Mouse (Mus musculus) hindbrain, embryonic 15.5 days (tissue): ENCODE measurements around the gene Coro6. TPM values are rescaled to one million over a fixed set of nuclear protein-coding genes. Genes with fewer than 3 reads are reported as not detected.

ENCODE experiments used
- ATAC-seq: fragments of 200-750 bp; cut with Nextera tagmentation; 2 replicates; pipeline ENCODE4 v1.8.0; 2017; ENCODE audit warnings: low read depth, moderate number of reproducible peaks, moderate TSS enrichment; ENCODE audit not compliant: low FRiP score
- H3K27ac ChIP-seq: fragments of 300-500 bp; sonication (generic); replicated peaks from 2 replicates; pipeline ENCODE4 v1.5.1; 2015; ENCODE audit warnings: mild to moderate bottlenecking, inconsistent platforms
- H3K27me3 ChIP-seq: fragments of 300-500 bp; sonication (generic); 2 replicates; pipeline ENCODE4 v1.6.1; 2015; ENCODE audit warnings: control low read depth, inconsistent platforms
- H3K36me3 ChIP-seq: fragments of 300-500 bp; sonication (generic); 2 replicates; pipeline ENCODE4 v1.6.1; 2015; ENCODE audit warnings: control low read depth, inconsistent platforms
- H3K4me1 ChIP-seq: fragments of 300-500 bp; sonication (generic); replicated peaks from 2 replicates; pipeline ENCODE4 v1.6.1; 2015; ENCODE audit warnings: control low read depth, inconsistent platforms
- H3K4me2 ChIP-seq: fragments of 300-500 bp; sonication (generic); 2 replicates; pipeline ENCODE4 v1.6.1; 2015; ENCODE audit warnings: moderate library complexity, mild to moderate bottlenecking, inconsistent platforms
- H3K4me3 ChIP-seq: fragments of 300-500 bp; sonication (generic); 2 replicates; pipeline ENCODE4 v1.5.1; 2015; ENCODE audit warnings: mild to moderate bottlenecking, inconsistent platforms
- H3K9ac ChIP-seq: fragments of 300-500 bp; sonication (generic); 2 replicates; pipeline ENCODE4 v1.6.1; 2015; ENCODE audit warnings: inconsistent platforms
- H3K9me3 ChIP-seq: fragments of 300-500 bp; sonication (generic); 2 replicates; pipeline ENCODE4 v1.6.1; 2016; ENCODE audit warnings: control low read depth, inconsistent platforms
- WGBS: fragments of 180-500 bp; shearing (Covaris S2); methylation state at CpG from one replicate; pipeline ENCODE4 v1.1.7; 2015; 5-methylcytosine and 5-hydroxymethylcytosine counted together
- polyA plus RNA-seq: library from polyadenylated mRNA; unstranded; fragments of >200 nt; fragmentation: Nextera tagmentation; extraction: Ambion mirVana; gene quantifications from 2 replicates; pipeline ENCODE4 v1.2.1, GENCODE M21; 2015

Gene Coro6
- polyA plus RNA-seq, 1 experiment from 2014 or later = 0.99 TPM

DNA sequence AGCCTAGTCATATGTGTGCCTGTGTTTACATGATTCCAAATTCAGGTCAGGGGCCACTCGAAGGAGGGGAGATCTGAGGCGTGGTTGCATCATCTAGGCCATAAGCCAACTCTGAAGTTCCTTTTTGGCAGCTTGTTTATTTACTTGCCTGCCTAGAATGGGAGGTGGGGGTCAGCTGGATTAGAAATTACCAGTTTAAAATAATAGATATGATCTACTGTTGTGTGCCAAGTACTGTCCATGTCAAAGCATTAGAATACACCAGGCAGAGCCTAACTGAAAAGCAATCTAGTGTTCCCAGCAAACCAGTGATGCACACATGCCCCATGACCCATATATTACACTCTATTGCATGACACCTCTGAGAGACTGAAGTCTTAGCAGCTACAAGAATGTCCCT lies 17.3 kb upstream of the Coro6 start:
- Histone ChIP-seq H3K36me3 (peaks cover 37% of the 10 kb centered on the region), H3K4me3 (no peak overlapping the region), H3K4me1 (no peaks in the 10 kb centered on the region), H3K4me2 (no peak overlapping the region), H3K27me3 (no peaks in the 10 kb centered on the region), H3K9ac (no peak overlapping the region), H3K27ac (no peak overlapping the region), H3K9me3 (no peaks in the 10 kb centered on the region)
- 75% methylated on average over 2 of the region's 2 CpGs for WGBS
- ATAC-seq = no peak

DNA sequence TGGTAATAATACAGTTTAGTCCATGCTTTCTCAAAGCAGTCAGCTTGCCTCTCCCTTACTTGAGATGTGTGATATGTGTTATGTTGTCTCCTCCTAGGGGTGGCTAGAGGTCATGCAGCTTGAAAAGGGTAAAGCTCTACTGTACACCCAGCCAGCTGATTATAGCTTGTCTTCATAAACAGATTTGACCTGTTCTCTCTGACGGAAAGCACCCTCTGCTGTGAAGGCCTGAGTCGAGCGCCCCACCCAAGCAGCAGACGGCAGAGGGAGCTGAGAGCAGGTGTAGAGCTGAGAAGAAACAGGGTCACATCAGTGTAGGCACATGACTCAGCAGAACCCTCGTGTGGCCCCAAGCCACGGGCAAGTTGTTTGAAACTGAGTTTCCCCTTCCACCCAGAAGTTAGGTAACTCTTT lies 15.6 kb upstream of the Coro6 start:
- Histone ChIP-seq H3K9me3 (no peaks in the 10 kb centered on the region), H3K9ac (no peak overlapping the region), H3K36me3 (peaks cover 30% of the 10 kb centered on the region), H3K4me2 (no peak overlapping the region), H3K27ac (no peak overlapping the region), H3K4me3 (no peak overlapping the region), H3K4me1 (no peaks in the 10 kb centered on the region), H3K27me3 (no peaks in the 10 kb centered on the region)
- 64% methylated on average over 6 of the region's 6 CpGs for whole genome bisulfite sequencing
- ATAC-seq = peak; percentile 59; the same call in 1 of the 2 replicates

DNA sequence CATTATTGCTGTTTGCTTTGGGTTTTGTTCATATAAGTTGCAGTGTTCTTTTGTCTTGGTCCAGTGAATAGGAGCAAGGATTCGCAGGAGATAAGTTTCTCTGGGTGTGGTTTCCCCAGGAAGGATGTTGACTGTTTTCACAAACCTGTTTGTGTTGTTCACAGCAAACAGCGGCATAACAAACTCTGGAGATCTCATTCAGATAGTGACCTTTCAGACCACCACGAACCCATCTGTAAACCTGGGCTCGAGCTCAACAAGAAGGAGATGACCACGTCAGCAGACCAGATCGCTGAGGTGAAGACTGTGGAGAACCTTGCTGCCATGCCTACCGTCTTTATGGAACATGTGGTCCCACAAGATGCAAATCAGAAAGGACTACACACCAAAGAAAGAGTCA lies 13.0 kb upstream of the Coro6 start:
- H3K9me3 ChIP-seq = no peaks in the 10 kb centered on the region
- H3K4me1 ChIP-seq = no peaks in the 10 kb centered on the region
- no peak overlapping the region for H3K27ac ChIP-seq
- H3K27me3 ChIP-seq = no peaks in the 10 kb centered on the region
- peaks cover 19% of the 10 kb centered on the region for H3K36me3 ChIP-seq
- H3K4me3 ChIP-seq = no peak overlapping the region
- ATAC-seq = no peak
- 97% methylated on average over 7 of the region's 7 CpGs for WGBS
- no peak overlapping the region for H3K9ac ChIP-seq
- no peak overlapping the region for H3K4me2 ChIP-seq

DNA sequence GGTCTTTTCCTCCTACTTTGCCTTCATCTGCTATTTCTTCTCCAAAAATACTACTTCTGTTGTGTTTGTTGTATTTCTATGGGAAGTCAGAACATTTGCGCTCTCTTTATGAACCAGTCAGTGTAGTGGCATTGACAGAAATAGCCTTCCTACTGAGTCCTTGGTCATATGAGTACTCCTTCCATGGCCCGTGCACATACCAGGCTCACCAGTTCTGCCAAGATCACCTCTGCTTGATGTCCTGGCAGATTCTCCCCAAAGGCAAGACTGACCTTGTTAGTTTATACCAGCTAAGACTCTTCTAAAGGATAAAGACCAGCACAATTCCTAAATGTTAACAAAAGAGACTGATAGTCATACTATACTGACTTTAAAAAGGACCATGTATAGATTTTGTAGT lies 10.5 kb upstream of the Coro6 start:
- Histone ChIP-seq H3K4me2 (no peak overlapping the region), H3K9ac (no peak overlapping the region), H3K4me3 (no peak overlapping the region), H3K27ac (no peak overlapping the region), H3K9me3 (no peaks in the 10 kb centered on the region), H3K36me3 (peaks cover 25% of the 10 kb centered on the region), H3K4me1 (no peaks in the 10 kb centered on the region), H3K27me3 (no peaks in the 10 kb centered on the region)
- 98% methylated on average over 2 of the region's 2 CpGs for WGBS
- no peak for ATAC-seq

DNA sequence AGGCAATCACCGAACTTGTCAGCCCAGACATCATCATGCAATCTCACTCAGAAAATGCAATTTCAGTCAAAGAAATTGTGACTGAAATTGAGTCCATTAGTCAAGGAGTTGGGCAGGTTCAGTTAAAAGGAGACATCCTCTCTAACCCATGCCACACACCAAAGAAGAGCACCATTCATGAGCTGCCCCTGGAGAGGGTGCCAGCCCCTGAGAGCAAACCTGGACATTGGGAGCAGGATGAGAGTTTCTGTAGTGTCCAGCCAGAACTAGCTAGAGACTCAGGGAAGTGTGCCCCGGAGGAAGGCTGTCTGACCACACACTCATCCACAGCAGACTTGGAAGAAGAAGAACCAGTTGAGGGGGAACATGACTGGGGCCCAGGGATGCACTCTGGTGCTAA lies 8.8 kb upstream of the Coro6 start:
- H3K9ac ChIP-seq = no peak overlapping the region
- H3K4me1 ChIP-seq = no peaks in the 10 kb centered on the region
- no peak overlapping the region for H3K27ac ChIP-seq
- H3K27me3 ChIP-seq = no peaks in the 10 kb centered on the region
- H3K4me3 ChIP-seq = no peak overlapping the region
- H3K4me2 ChIP-seq = no peak overlapping the region
- H3K9me3 ChIP-seq = no peaks in the 10 kb centered on the region
- ATAC-seq = no peak
- H3K36me3 ChIP-seq = peaks cover 25% of the 10 kb centered on the region
- 99% methylated on average over 2 of the region's 2 CpGs for WGBS

DNA sequence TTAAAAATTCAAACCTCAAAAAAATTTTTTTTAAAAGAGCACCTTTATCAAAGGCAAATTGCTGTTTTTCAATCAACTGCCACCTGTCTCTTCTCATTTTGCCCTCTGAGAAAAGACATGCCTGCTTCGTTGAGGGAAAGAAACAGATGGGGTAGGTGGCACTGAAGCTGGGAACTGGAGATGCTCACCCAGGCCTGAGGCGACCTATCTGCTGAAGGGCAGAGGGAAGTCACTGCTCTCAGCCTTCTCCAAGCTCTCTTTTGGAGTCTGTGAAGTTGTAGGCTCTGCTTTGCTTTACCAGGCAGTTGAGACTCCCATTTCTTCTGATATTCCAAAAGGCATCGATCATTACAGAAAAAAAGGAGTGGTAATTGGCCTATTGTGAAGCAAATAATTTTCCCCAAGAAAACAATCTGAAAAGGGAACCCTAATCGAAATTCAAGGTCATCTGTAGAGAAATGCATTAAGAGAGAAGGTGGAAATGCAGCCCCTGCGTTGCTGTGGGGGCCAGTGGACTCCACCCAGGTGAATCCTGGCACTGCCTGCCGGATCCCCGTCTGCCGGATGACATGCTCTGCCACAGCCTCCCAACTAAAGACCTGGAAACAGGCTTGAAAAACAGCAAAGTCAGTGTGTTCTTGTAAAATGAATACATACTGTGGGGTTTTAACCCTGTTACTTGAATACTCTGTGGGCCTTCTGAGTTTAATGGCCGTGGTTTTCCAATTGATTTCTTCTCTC lies 6.3 kb upstream of the Coro6 start:
- H3K27me3 ChIP-seq = peaks cover 5% of the 10 kb centered on the region; the same call in 1 of the 2 replicates
- H3K4me3 ChIP-seq = no peak overlapping the region
- no peak overlapping the region for H3K27ac ChIP-seq
- H3K4me1 ChIP-seq = no peaks in the 10 kb centered on the region
- no peak for ATAC-seq
- peaks cover 9% of the 10 kb centered on the region for H3K36me3 ChIP-seq
- 82% methylated on average over 9 of the region's 9 CpGs for WGBS
- no peaks in the 10 kb centered on the region for H3K9me3 ChIP-seq
- no peak overlapping the region for H3K9ac ChIP-seq
- H3K4me2 ChIP-seq = no peak overlapping the region

DNA sequence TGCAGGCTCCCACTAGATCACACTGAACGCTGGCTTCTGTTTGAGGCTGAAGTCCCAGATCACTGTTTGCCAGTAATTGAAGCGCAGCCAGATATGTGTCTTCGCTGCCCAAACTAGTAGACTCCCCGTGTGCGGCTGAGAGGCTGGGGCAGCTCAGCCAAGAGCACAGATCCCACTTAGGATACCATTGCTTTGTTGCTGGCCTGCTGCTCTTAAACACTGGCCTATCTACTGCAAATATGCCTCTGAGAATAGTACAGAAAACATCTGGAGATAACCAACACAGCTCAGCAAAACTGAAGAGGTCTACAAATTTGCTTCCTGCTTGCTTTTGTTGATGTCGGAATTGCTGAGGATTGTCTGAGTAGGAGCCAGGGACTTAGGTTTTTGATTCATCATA lies 5.3 kb upstream of the Coro6 start:
- Histone ChIP-seq H3K4me2 (no peak overlapping the region), H3K9me3 (no peaks in the 10 kb centered on the region), H3K27me3 (peaks cover 9% of the 10 kb centered on the region; the same call in 1 of the 2 replicates), H3K27ac (no peak overlapping the region), H3K9ac (no peak overlapping the region), H3K36me3 (peaks cover 9% of the 10 kb centered on the region), H3K4me3 (no peak overlapping the region), H3K4me1 (peaks cover 3% of the 10 kb centered on the region)
- WGBS = 68% methylated on average over 6 of the region's 6 CpGs
- no peak for ATAC-seq

DNA sequence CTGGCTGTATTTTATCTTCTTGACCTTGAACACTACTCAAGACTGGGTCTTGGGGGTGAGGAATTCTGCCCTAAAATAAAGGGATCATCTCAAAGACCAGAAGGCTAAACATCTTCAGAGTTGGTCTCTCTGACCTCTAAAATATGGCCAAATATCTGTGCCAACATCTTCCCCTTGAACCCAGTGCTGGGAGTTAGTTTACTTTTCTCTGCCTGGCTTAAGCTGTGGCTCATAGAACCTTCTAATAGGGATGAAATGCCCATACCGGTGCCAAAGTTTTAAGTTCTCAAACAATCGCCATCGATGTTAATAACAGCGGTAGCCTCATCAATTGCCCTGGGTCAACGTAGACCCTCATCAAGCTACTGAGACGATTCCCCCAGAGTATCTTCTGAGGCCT lies 355 bp upstream of the Coro6 start:
- peak overlapping the region; percentile 53; the same call in 1 of the 2 replicates for H3K9ac ChIP-seq
- ATAC-seq = no peak
- no peaks in the 10 kb centered on the region; the same call in 1 of the 2 replicates for H3K36me3 ChIP-seq
- WGBS = 5% methylated on average over 6 of the region's 6 CpGs
- H3K9me3 ChIP-seq = no peaks in the 10 kb centered on the region
- H3K4me1 ChIP-seq = peaks cover 15% of the 10 kb centered on the region
- peak overlapping the region; percentile 100 for H3K4me2 ChIP-seq
- H3K27ac ChIP-seq = no peak overlapping the region
- peaks cover 35% of the 10 kb centered on the region for H3K27me3 ChIP-seq
- peak overlapping the region; percentile 60 for H3K4me3 ChIP-seq

DNA sequence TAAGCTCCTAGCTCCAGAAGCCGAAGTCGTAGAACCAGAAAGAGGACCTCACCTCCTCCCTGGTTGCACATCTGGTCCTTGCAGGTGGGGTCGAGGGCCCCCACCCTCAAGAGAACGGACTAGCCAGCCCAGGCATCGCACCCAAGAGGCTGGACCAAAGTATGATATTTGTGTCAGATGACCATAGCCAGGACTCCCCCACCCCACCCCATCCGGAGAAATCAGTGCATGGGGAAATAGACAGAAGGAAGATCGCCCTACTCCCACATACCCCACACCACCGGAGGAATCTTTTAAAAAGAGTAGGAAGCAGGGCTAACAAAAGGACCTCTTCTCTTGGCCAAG lies 862 bp downstream of the Coro6 start:
- Histone ChIP-seq H3K9ac (peak overlapping the region; percentile 53; the same call in 1 of the 2 replicates), H3K27ac (no peak overlapping the region), H3K4me2 (peak overlapping the region; percentile 100), H3K4me1 (peaks cover 23% of the 10 kb centered on the region), H3K27me3 (peaks cover 45% of the 10 kb centered on the region), H3K4me3 (peak overlapping the region; percentile 60), H3K9me3 (no peaks in the 10 kb centered on the region), H3K36me3 (no peaks in the 10 kb centered on the region)
- no peak for ATAC-seq
- WGBS = 51% methylated on average over 8 of the region's 8 CpGs

DNA sequence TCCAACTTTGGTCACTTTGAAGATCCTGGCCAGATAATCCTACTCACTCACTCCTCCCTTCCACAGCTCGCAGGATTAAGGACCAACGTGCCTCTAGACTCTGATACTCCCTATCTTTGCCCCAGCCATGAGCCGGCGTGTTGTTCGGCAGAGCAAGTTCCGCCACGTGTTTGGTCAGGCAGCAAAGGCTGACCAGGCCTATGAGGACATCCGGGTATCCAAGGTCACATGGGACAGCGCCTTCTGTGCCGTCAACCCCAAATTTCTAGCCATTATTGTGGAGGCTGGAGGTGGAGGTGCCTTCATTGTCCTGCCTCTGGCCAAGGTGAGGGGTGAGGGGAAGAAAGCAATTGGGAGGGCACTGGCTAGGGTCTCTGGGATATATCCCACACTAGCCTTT lies 1.6 kb downstream of the Coro6 start:
- H3K4me2 ChIP-seq = no peak overlapping the region
- 79% methylated on average over 10 of the region's 10 CpGs for WGBS
- H3K4me1 ChIP-seq = peaks cover 23% of the 10 kb centered on the region
- H3K36me3 ChIP-seq = no peaks in the 10 kb centered on the region
- peaks cover 45% of the 10 kb centered on the region for H3K27me3 ChIP-seq
- no peak for ATAC-seq
- no peaks in the 10 kb centered on the region for H3K9me3 ChIP-seq
- no peak overlapping the region for H3K9ac ChIP-seq
- H3K4me3 ChIP-seq = no peak overlapping the region
- H3K27ac ChIP-seq = no peak overlapping the region

DNA sequence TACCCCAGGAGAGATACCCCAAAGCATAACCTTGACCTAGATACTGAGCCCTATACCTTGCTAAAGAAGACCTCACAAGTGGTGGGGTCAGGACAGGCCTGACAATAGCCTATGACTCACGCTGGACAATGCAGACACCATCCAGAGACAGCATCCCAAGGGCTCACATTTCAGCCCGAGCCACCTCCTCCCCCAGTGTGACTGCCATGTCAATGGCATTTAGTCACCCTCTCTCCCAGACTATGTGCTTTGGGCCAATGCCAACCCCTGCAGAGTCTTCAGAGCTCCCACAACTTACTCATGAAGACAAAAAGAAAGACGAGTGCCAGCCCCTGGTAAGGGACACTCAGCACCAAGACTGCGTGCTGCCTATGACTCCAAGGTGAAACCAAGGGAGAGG lies 2.5 kb downstream of the Coro6 start:
- H3K4me1 ChIP-seq = peaks cover 23% of the 10 kb centered on the region
- ATAC-seq = no peak
- H3K9ac ChIP-seq = no peak overlapping the region
- no peak overlapping the region for H3K4me2 ChIP-seq
- H3K36me3 ChIP-seq = no peaks in the 10 kb centered on the region
- H3K27ac ChIP-seq = no peak overlapping the region
- H3K27me3 ChIP-seq = peaks cover 45% of the 10 kb centered on the region
- H3K9me3 ChIP-seq = no peaks in the 10 kb centered on the region
- 41% methylated on average over 4 of the region's 4 CpGs for WGBS
- no peak overlapping the region for H3K4me3 ChIP-seq

DNA sequence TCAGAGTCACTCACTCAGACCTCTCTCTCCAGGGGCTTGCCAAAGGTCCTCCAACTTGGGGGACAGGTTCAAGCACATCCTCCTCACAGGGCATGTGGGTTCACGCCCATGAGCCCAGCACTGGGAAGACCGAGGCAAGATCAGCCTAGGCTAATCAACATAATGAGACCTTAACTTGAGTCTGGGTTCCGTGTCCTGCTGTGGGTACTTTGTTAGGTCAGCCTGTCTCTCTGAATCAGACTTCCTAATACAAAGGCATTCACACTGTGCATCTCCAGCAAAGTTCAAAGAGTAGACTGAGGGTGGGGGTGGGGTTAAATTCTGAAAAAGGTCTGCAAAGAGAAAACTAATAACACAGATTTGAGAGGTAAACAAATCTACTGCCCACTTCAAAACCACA lies 2.9 kb downstream of the Coro6 start:
- Histone ChIP-seq H3K27me3 (peaks cover 45% of the 10 kb centered on the region), H3K36me3 (no peaks in the 10 kb centered on the region), H3K4me1 (peaks cover 23% of the 10 kb centered on the region), H3K4me3 (no peak overlapping the region), H3K9me3 (no peaks in the 10 kb centered on the region), H3K4me2 (no peak overlapping the region), H3K9ac (no peak overlapping the region), H3K27ac (no peak overlapping the region)
- WGBS = 48% methylated on average over 3 of the region's 3 CpGs
- ATAC-seq = no peak

DNA sequence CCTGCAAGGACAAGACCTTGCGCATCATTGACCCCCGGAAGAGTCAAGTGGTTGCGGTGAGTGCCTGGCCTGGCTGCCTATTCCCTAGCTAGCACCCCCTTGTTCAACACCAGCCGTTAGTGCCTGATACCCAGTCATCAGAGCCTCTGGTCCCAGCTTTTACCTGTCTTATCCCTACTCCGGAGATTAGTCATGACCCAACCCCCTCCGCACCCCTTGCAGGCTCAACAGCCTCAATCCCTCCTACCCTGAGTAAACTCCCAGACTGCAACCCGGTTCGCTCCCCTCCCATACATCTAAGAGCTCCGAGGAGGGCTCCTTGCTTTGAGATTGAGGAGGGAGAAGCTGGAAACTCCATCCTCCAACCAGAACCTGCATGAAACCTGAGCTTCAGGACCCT lies 4.3 kb downstream of the Coro6 start:
- Histone ChIP-seq H3K9ac (no peak overlapping the region), H3K4me2 (no peak overlapping the region), H3K4me1 (peaks cover 23% of the 10 kb centered on the region), H3K27me3 (peaks cover 36% of the 10 kb centered on the region), H3K27ac (no peak overlapping the region), H3K9me3 (no peaks in the 10 kb centered on the region), H3K4me3 (no peak overlapping the region), H3K36me3 (peaks cover 13% of the 10 kb centered on the region)
- WGBS = 41% methylated on average over 9 of the region's 9 CpGs
- no peak for ATAC-seq
